Mouse (Mus musculus): ENCODE results near the gene Msrb3.
A peak's percentile ranks its signal among the peaks of the same experiment; 100 is the strongest.

The Msrb3 gene

DNA sequence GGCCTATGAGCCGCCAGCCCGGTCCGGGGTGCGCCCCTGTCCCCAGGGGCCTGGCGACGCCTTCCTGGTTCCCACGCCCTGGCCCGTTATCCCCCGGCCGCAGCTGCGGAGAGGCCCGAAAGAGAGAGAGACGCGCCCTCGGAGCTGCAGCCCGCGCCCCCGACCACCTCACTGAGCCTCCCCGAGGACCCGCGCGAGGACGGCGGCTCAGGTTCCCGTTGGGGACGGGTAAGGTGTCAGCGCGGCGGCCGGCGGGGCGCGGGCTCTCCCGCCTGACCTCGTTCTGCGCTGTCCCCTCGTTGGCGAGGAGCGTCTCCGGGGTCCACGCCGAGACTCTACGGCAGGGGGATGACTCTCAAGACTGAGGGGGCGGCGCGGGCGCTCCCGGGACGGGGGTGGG is 544 bp downstream of the Msrb3 start:
- peak; percentile 18 for DNase-seq (ENCODE audit: low read depth, low spot score)

- DNase-seq (ENCODE audit: low read depth, low spot score), result peak; percentile 89
Observed at GRCm38 (mm10) chr10:120895899-120896289, 3.0 kb downstream of the Msrb3 start.

GRCm38 (mm10) chr10:120894978-120895898 is 3.7 kb downstream of the Msrb3 start:
- no peak for DNase-seq (ENCODE audit: low read depth, low spot score)

GRCm38 (mm10) chr10:120893938-120894337 is 5.0 kb downstream of the Msrb3 start:
- DNase-seq (ENCODE audit: low read depth, low spot score), result no peak

- no peak for DNase-seq (ENCODE audit: low read depth, low spot score)
Observed at GRCm38 (mm10) chr10:120891131-120891530, 7.8 kb downstream of the Msrb3 start.

DNA sequence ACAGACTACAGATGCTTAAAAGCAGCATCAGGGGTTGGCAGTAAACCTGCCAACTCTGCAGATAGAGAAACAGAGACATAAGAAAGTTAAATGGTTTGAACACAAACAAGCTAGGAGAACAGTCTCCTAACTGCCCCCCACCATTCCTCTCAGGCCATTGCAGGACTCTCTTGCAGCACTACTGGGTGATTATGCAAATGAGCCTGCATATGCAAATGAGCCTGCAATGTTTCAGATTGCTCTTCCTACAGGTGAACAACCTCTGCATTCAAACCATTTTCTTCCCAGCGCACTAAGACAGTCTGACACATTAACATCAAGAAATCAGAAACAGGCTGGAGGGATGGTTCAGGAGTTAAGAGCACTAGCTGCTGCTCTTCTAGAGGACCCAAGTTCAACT is 8.3 kb downstream of the Msrb3 start:
- DNase-seq (ENCODE audit: low read depth, low spot score), result no peak

DNA sequence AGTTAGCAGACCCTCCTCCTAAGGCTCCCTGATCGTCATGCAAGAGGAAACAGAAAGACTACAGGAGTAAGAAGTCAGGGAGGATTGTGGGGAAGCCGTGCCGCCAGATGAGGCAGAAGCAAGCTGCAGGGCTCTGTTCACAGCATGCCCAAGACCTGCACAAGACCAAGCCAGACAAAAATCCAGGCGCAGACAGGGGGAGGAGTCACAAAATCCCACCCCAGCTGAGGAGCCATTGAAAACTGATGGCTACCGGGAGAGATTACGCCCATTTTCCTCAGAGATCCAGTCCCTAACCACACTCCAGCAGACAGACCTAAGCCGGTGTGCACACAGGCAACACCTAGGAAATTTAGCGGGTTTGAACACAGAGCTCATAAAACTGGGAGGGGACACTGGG is 10.4 kb downstream of the Msrb3 start:
- no peak for DNase-seq (ENCODE audit: low read depth, low spot score)

DNA sequence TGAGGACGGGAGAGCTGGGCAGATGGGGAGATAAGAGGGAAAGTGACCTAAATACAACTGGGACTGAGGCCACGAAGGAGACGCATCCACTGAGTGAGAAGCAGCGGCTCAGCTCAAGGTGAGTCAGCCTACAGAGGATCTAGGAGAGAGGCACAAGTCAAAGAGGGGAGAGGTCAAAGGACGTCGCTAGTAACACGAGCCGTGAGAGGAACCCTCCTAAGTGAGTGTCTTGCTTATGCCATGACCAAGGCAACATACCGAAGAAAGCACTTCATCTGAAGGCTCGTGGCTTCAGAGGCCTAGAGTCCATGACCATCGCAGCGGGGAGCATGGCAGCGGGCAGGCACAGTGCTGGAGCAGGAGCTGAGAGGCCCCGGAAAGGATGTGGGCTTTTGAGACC is 14.7 kb downstream of the Msrb3 start:
- DNase-seq (ENCODE audit: low read depth, low spot score), result no peak

GRCm38 (mm10) chr10:120883732-120884131 is 15.2 kb downstream of the Msrb3 start:
- DNase-seq (ENCODE audit: low read depth, low spot score), result no peak

DNA sequence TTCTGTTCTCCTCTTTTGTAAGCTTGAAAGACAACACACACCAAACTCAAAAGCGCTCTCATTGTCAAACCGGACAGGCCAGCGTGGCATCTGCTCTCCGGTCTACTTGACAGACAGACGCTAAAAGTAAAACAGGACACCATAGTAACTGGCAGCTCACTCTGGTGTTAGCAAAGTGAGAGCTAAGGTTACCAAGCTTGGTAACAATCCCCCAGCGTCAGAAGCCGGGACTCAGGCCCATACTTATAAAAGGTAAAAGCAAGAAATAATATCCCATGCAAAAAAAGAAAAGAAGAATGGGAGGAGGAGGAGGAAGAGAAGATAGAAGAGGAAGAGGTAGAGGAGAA is 15.9 kb downstream of the Msrb3 start:
- DNase-seq (ENCODE audit: low read depth, low spot score), result no peak

GRCm38 (mm10) chr10:120882347-120883068 is 16.4 kb downstream of the Msrb3 start:
- DNase-seq (ENCODE audit: low read depth, low spot score), result peak; percentile 77

DNA sequence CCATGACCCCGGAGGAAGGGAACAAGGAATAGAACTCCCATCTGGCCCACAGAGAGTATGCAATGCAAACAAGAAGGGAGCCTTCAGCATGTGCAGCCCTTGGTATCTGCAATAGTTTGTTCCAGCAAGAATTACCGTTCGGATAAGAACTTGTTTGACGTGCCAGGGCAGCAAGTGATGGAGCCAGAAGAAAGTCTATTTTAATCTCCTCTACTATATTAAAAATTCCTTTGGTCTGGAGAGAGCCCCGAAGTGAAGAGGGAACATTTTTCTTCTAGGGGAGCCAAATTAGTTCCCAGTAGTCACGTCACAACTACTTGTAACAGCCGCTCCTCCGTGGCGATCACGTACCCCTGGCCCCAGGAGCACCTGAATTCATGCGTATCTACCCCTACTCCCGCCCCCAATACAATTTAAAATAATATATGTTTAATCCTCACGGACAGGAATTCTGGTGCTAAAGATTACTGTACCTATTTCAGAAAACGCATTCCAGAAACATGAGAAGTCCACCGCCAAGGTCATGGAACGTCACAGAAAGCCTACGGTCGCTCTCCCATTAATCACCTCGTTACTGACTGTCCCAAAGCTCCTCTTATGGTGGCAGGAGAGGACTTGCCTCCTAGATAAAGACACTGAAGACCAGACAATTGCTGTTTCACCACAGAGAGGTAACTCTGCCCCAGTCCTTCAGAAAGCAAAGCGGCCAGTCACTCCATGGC is 22.2 kb downstream of the Msrb3 start:
- no peak for DNase-seq (ENCODE audit: low read depth, low spot score)

DNA sequence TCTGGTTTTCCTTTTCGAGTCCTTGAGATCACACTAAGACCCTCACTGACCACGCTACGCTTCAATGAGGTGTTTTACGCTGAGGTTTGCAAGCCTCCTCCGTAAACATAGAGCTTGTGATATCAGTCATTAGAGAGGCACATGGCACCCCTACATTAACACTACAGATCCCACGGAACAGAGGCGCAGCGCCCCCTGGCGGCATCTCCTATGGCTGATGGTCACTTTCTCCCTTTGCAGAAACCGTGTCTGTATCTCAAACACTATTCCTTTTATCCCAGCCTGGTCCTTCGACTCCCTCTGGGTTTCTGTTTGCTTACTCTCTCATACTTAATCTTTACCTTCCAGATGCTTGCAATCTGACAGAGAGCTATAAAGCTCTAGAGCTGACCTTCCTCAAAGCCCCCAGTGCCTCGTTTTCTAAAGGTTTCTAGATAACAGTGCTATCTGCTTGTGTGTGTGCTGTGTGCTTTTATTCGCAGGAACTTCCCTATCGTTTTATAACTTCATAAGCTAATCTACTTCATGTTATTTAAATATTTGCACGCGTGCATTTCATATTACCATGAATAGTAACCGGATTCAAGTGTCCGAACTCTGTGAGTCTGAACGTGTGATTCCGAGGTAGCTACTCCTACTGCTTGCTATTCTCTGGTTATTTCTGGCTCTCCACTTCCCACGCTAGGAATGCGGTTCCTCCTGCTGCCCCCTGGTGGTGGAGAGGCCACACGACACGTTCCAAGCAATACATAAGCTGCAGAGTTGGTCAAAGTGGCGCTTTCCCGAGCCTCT is 23.0 kb downstream of the Msrb3 start:
- peak; percentile 40 for DNase-seq (ENCODE audit: low read depth, low spot score)

DNA sequence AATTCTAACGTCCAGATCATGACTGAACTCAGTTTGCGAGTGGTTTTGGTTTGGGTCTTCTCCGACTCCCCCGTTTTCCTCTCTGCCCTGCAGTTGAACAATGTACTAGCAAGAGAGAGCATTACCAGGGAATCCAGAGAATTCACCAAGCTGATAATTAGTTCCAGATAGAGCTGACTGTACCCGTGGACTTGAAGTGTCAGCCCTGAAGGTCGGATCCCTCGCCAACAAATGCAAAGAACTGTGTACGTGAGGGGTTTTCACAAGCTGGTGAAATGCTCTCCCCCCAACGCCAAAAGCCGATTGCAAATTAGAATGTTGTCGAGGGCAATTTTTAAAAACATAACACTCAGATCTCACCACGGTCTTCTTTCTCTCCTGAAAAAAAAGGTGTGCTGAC is 24.6 kb downstream of the Msrb3 start:
- DNase-seq (ENCODE audit: low read depth, low spot score), result no peak

DNA sequence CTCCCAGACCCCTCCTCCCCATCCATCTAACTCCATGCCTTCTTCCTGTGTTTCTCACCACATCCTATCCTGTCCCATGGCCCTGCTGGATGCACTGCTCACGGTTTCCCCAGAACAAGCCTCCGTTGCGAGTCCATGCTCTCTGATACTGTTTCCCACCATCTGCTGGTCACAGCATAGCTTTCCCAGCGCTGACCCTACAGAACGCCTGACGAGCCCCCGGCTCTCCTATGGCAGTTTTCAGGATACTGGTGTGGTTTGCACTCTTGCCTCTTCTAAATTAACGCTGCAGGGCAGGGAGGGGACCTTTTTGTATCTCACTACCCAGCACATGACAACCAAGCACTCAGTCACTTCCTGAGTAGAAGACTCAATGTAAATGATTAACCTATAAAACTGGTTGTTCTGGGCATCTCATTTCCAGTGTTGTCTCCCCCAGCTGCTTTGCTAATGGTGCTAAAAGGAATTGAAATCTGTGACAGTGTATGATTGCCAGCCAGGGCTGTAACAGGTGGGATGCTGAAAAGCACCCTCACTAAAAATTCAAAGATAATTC is 25.2 kb downstream of the Msrb3 start:
- no peak for DNase-seq (ENCODE audit: low read depth, low spot score)

GRCm38 (mm10) chr10:120872483-120872862 is 26.4 kb downstream of the Msrb3 start:
- peak; percentile 51 for DNase-seq (ENCODE audit: low read depth, low spot score)

- DNase-seq (ENCODE audit: low read depth, low spot score), result no peak
Observed at GRCm38 (mm10) chr10:120871630-120872482, 27.0 kb downstream of the Msrb3 start.

DNA sequence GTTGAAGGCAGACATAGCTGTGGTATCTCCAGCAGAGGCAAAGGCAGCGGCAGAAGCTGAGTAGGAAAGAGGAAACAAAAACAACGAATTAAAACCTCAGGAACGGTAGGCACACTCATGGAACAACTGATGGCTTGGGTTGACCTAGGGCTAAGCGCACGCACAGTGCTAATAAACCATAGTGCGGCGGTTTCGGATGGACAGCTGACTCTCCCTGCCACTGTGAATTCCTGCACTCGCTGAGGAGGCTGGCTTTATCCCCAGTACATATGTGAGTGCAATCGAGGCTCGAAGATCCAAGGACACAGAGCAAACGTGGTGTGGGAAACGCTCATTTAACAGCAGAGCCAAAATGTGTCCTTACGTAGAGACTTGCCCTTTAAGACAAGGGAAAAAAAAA is 27.8 kb downstream of the Msrb3 start:
- DNase-seq (ENCODE audit: low read depth, low spot score), result no peak

GRCm38 (mm10) chr10:120869241-120869775 is 29.6 kb downstream of the Msrb3 start:
- DNase-seq (ENCODE audit: low read depth, low spot score), result no peak

- peak; percentile 51 for DNase-seq (ENCODE audit: low read depth, low spot score)
Observed at GRCm38 (mm10) chr10:120864446-120864845, 34.5 kb downstream of the Msrb3 start.

Measured in CD4-positive helper T cell, adult 2 months (primary cell).